Mouse (Mus musculus) T-helper 2 cell (primary cell): Measurements from ENCODE around the gene Gm49383.

Source experiments
- in situ Hi-C: fragments of 300-600 bp; cut with MboI, MseI; formaldehyde crosslinking; loops from one replicate; pipeline ENCODE4 v1.15.1; 2025; ENCODE audit warnings: high pct_unique_total_duplicates

Gm49383 gene

GRCm38 (mm10) chr12:69204052-69204833, 7.3 kb upstream of the Gm49383 start, which contains the start of gene Gm49384:
Gm49384 (minus strand) TSS chr12:69204267.
- in situ Hi-C loops: no loop called here

GRCm38 (mm10) chr12:69198985-69199384, 2.1 kb upstream of the Gm49383 start:
- in situ Hi-C loops: no loop called here

- in situ Hi-C loops: no loop called here
These were observed 1.2 kb upstream of the Gm49383 start, which contains the start of gene Dnaaf2 for GRCm38 (mm10) chr12:69198164-69198535. Dnaaf2 (minus strand) TSS chr12:69198429.

- in situ Hi-C loops: no loop called here
These were observed 667 bp upstream of the Gm49383 start for GRCm38 (mm10) chr12:69197378-69198163.

- in situ Hi-C loops: no loop called here
These were observed 4.3 kb downstream of the Gm49383 start for GRCm38 (mm10) chr12:69192637-69193036.

- in situ Hi-C loops: no loop called here
These were observed 5.5 kb downstream of the Gm49383 start for GRCm38 (mm10) chr12:69191396-69191795.

GRCm38 (mm10) chr12:69190522-69190921, 6.4 kb downstream of the Gm49383 start:
- in situ Hi-C loops: no loop called here

GRCm38 (mm10) chr12:69190074-69190473, 6.8 kb downstream of the Gm49383 start:
- in situ Hi-C loops: no loop called here

- in situ Hi-C loops: no loop called here
These were observed 10.0 kb downstream of the Gm49383 start for GRCm38 (mm10) chr12:69186811-69187471.

GRCm38 (mm10) chr12:69185371-69185770, 11.5 kb downstream of the Gm49383 start:
- in situ Hi-C loops: no loop called here

GRCm38 (mm10) chr12:69184342-69185295, 12.3 kb downstream of the Gm49383 start:
- in situ Hi-C loops: no loop called here

- in situ Hi-C loops: no loop called here
These were observed 13.2 kb downstream of the Gm49383 start, which contains the start of the genes Rpl36al and Mgat2 for GRCm38 (mm10) chr12:69183583-69184308. Rpl36al (minus strand) TSS chr12:69184083. Mgat2 (plus strand) TSS chr12:69184157.

GRCm38 (mm10) chr12:69181800-69182199, 15.1 kb downstream of the Gm49383 start:
- in situ Hi-C loops: no loop called here

GRCm38 (mm10) chr12:69179371-69179770, 17.5 kb downstream of the Gm49383 start:
- in situ Hi-C loops: no loop called here

- in situ Hi-C loops: no loop called here
These were observed 19.4 kb downstream of the Gm49383 start for GRCm38 (mm10) chr12:69177526-69177925.

- in situ Hi-C loops: no loop called here
These were observed 20.9 kb downstream of the Gm49383 start for GRCm38 (mm10) chr12:69175975-69176374.

GRCm38 (mm10) chr12:69171307-69171706, 25.6 kb downstream of the Gm49383 start:
- in situ Hi-C loops: loop anchor here (25.0 kb wide), 1 partner anchor 1791 kb away; the partner anchor contains the start of gene Psma3

- in situ Hi-C loops: loop anchor here (25.0 kb wide), 1 partner anchor 1794 kb away; the partner anchor contains the start of gene Psma3
These were observed 28.3 kb downstream of the Gm49383 start, which contains the start of gene Lrr1 for GRCm38 (mm10) chr12:69168461-69169106. Lrr1 (plus strand) TSS chr12:69168814.
